Mouse (Mus musculus) activated CD4-positive, CD25-positive, alpha-beta regulatory T cell, adult 4 months (primary cell): ENCODE results near the gene Myl12a. TPM values are rescaled to one million over a fixed set of nuclear protein-coding genes. Genes with fewer than 3 reads are reported as not detected.

Source experiments
- ATAC-seq: one replicate; pipeline ENCODE4 v1.8.0; 2017
- polyA plus RNA-seq, 2 experiments: library from polyadenylated mRNA; unstranded; fragments of 100-300 nt; shearing (Covaris generic); gene quantifications; one replicate each; pipeline ENCODE4 v1.2.1; 2017

The Myl12a gene
- polyA plus RNA-seq, 2 experiments from 2014 or later, result 693 to 929 TPM

DNA sequence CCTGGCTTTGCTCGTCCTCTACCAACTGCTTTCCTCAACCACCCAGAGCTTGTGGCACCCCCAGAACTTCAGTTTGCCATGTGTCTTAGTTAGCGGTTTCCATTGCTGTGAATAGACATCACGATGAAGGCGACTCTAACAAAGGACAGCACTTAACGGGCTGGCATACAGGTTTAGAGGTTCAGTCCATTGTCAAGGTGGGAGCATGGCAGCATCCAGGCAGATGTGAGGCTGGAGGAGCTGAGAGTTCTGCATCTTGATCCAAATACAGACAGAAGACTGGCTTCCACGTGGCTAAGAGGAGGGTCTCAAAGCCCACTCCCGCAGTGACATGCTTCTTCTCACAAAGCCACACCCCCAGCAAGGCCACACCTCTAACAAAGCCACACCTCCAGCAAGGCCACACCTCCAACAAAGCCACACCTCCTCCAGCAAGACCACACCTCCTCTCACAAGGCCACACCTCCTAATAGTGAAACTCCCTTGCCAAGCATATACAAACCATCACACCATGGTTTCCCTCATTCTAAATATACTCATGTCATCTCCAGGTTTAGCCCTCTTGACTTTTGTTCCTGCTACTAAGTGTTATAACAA is 8.1 kb upstream of the Myl12a start:
- ATAC-seq, result no peak

DNA sequence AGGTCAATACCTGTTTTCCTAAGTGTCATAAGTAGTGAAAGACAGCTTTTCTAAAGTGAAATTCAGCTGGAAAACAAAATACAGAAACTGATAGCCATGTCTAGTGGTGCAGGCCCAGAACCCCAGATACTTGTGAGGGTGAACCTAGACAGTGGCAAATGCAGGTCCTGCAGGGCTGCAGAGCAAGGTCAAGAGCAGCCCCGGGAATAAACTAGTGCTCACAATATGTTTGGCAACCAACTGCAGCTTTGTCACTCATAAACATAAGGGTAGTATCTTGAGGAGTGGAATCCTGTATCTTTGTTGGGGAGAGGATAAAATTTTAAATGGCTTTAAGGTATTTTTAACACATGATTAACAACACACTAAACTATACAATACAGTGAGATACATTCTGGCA is 7.1 kb upstream of the Myl12a start:
- ATAC-seq, result no peak

DNA sequence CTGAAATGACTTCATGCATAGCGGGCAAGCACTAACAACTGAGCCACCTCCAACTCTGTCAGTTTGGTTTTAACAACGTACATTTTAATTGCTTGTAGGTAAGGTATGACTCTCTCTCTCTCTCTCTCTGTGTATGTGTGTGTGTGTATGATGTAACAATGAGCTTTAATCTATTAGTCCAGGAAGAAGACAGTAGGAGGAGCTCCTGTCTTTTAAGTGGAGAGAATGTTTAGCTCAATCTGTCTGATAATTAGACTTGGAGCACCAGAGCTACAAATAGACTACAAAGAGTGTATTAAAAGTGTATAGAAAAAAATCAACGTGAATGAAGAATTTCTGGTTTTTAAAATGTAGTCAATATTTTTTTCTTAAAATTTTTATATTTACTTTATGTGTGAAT is 6.0 kb upstream of the Myl12a start:
- no peak for ATAC-seq

DNA sequence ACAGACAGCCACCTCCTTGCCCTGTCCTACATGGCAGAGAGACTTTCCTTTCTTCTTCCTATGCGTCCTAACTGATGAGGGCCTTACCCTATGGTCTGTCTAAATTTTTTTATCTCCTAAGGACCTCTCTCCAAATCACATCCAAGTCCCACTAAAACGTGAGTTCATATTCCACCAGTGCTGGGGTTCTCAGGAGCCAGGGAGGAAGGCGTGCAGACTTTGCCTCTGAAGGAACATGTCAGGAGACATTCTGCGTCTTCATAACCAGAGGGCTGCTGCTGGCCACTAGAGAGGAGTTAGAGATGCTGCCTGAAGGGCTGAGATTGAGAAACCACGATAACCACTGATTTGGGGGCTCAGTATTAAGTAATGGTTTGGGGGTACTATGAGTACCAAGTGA is 4.3 kb upstream of the Myl12a start:
- no peak for ATAC-seq

DNA sequence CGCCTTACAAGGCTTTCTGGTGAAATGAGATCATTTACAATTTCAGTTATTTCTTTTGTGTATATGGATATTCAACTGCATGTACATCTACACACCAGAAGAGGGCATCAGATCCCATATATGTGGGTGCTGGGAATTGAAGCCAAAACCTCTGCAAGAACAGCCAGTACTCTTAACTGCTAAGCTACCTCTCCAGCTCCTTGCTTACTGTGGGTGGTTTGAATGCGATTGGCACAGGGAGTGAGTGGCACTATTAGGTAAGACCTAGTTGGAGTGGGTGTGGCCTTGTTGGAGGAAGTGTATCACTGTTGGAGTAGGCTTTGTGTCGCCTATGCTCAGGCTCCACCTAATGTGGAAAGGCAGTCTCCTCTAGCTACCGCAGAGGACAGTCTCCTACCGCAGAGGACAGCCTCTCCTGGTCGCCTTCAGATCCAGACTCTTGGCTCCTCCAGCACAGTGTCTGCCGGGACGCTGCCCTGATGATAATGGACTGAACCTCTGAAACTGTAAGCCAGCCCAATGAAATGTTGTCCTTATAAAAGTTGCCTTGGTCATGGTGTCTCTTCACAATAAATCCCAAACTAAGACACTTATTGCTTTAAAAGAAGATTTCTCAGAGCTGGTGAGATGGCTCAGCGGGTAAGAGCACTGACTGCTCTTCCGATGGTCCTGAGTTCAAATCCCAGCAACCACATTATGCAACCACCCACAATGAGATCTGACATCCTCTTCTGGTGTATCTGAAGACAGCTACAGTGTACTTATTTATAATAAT is 1.7 kb upstream of the Myl12a start:
- no peak for ATAC-seq

DNA sequence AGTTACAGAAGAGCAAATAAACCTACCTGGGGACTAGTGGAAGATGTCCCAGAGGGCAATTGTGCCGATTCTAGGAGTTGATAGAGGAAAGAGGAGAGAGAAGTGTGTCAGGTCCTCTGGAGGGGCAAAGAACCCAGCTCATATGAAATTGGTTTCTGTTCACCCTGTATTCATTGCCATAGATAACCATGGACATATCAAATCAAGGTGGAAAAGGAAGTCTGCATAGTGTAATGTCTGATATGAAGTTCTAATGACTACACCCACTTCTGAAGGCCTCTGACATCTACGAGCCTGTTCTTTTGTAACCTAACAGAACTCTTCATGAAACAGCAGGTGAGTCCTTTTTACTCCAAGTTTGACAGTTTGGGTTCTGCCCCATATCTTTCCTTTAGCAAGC is 1.0 kb upstream of the Myl12a start:
- ATAC-seq, result no peak

DNA sequence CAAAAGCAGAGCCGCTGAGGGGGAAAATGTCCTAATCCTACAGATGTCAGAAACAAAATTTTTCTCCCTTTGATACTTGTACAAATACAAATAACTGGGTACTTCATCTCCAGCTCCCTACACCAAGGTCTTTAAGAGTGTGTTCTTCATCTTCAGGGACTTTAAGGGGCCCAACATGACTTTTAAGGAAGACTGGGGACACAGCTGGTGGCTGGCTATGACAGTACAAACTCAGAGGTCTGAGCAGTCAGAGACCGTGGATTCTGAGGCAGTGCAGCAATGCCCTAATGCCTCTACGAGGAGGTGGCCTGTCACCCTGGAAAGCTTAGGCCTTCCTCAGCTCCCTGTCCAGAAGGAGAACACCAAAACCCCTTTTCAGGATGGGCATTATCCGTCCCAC is 434 bp upstream of the Myl12a start:
- no peak for ATAC-seq

DNA sequence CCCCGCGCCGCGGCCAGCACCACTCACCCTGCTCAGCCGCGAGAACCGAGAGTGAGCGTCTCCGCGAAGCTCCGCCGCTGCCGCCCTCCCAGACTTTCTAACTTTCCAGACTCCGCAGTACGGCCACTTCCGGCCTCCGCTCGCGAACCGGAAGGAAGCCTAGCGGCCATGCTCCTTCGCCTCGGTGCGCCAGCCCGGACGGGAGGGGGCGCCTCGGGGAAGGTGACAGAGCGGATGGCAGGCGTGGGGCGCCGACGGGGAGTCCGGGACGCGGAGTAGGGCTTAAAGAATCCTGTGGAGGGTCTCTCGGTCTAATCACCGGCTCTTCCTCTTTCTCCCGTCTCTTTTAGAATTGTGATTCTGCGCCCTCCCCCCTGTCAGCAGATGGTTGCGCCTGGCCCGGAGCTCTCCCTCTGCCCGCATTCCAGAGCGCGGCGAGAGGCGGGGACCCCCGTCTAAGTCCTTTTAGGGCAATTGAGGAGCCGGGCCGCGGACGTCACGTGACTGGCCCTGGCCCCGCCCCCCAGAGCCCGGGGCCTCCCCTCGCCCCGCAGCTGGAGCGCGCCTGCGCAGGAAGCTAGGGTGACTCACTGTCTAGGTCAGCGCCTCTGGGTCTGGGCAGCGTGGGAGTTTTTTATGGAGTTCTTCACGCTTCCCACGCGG is 466 bp downstream of the Myl12a start, which contains the start of gene Myom1:
TSS of gene Myom1 (plus strand) at position 553 of the 663 bp plus-strand sequence.
- peak; percentile 84 for ATAC-seq

DNA sequence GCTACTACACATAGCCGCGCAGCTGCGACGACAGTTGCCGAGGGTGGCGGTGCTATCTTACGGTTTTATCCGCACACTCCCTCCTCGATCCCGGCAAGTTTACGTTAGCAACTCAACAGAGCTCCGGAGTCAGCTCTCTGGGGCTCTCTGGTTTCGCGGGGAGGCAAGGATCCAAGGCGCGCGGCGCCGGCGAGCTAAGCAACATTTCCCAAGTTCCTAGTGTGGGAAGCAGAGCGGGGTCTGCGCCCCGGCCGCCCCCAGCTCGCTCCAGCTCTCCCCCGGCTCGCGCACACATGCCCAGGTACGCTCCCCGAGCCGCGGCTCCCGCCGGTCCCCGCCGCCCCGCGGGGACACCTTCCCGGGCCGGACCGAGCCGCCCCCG is 988 bp downstream of the Myl12a start:
- peak; percentile 13 for ATAC-seq

DNA sequence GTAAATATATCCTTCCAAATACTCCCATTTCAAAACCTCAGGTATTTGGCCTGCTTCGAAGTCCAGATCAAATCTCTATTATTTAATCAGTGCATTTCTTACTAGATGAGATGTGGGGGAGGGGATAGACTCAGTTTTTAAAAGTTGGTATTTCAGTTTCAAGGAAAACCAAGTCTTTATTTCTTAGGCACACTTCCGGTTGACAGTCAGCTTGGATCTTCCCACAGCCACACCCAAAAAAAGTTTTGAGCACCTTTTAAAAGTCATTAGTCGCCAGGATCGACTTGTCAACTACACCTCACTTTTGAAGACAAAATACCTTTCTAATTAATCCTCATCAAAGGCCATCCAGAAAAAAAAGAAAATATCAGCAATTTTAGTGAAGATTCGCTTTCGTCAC is 1.6 kb downstream of the Myl12a start:
- no peak for ATAC-seq

DNA sequence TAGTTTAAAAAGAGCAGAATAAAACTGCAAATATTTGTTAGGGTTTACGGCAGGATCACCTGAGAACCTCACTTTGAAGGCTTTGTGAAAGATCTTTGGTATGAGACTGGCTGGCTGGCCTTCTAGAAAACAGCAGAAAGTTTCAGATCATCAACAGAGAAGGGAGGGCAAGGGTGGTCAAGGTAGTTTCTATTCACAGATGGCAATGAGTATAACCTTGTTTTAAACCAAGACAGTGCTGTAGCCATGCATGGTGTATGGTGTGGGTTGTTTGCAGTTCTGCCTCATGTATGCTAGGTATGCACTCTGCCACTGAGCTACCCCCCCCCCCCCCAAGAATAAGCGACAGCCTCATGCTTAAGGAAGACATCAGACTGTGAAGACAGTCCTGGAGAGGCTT is 2.4 kb downstream of the Myl12a start:
- no peak for ATAC-seq

DNA sequence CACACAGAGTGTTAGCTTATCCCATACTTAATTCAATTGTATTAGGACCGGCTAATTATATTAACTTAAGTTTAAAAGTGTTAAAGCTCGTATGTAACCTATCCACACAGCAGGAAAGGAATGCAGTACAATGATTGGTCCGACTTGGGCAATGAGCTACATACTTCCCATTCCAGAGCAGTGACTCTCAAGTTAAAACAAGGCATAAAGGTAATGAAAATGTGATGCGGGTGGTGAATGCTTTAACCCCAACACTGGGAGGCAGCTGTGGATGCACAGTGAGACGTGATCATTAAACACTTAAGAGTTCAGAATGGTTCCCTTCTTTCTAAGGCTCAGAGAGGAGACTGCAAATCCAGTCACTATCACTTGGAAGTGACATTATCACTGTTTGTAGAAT is 3.5 kb downstream of the Myl12a start:
- no peak for ATAC-seq

DNA sequence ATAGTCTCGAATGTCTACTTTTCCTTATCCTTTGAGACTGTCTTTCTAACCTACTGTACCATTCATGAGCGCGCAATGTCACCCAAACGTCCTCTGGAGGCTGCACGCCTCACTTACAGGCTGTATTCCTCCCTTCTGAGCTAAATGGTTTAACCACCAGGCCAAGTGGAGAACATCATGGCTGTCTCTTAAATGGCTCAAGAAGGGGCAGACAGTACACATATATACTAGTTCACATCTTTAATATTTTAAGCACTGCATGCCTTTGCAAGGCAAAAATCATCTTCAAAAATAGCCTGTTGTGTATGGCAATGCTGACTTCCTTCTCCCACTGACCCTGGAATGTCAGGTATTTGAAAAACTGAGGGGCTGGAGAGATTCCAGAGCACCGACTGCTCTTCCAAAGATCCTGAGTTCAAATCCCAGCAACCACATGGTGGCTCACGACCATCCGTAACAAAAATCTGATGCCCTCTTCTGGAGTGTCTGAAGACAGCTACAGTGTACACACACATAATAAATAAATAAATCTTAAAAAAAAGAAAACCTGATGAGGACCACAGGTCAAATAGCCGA is 4.2 kb downstream of the Myl12a start:
- ATAC-seq, result no peak

DNA sequence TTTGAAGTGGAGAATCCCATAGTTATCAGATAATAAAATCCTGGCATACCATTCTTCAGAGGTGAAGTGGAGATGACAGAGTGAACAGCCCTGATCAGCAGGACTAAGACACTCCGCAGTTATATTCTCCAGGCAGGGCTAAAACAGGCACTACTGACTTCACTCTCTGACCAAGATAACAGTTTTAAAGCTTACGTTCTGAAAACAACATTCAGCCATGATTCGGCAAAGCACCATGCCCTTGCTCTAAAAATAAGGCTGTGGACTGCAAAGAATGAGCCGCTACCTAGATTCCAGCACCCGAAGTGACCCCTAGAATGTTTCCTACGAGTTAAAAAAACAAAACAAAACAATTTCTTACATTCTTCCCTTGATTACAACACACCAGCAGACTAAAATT is 4.8 kb downstream of the Myl12a start:
- ATAC-seq, result no peak

DNA sequence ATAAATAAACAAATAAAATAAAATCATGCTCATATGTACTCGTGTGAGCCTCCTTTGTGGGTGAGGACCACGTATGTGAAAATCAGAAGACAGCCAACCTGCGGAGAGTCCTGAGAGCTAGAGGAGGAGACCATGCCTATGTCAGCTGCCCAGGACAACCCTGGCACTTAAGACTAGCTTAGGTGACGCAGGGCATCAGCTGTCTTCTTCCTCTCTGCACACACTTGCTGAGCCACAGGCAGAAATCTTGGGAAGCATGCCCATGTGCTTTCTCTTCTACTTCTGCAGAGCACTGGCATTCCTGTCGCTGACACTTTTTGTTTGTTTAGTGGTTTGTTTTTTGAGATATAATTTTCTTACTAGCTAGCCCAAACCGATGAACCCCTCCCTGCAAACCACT is 7.1 kb downstream of the Myl12a start:
- no peak for ATAC-seq

DNA sequence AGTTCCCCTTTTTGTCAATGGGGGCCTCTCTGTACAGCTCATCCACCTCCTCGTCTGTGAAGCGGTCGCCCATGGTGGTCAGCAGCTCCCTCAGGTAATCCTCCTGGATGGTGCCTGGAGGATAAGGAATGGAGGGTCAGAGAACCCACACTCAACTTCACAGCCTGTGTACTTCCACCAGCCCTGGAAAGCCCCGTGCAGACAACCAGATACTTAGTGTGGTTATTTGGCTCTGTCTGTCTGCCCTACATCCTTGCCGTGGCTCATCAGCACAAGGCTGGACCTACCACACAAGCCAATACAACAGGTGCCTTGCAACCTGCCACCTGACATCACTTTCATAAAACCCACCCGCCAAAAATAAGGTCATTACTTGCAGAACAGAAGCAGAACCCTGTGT is 8.0 kb downstream of the Myl12a start:
- ATAC-seq, result no peak

DNA sequence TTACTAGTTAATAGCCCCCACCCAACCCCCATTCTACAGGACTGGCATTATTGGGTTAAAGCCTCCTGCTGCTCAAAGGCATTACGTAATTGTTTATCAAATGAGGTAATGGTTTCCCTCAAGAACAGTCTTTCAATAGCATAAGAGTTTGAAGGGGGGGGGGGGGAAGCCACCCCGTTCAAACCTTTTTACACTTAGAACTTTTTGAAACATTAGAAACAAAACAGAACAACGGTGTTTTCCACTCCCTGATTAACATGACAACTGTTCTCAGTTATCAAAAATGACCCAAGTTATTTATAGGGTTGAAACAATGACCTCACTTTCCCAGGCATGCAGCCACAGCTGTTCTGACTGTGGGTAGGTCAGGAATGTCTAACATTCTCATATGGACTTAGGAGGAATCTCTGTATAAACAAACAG is 9.3 kb downstream of the Myl12a start:
- no peak for ATAC-seq

DNA sequence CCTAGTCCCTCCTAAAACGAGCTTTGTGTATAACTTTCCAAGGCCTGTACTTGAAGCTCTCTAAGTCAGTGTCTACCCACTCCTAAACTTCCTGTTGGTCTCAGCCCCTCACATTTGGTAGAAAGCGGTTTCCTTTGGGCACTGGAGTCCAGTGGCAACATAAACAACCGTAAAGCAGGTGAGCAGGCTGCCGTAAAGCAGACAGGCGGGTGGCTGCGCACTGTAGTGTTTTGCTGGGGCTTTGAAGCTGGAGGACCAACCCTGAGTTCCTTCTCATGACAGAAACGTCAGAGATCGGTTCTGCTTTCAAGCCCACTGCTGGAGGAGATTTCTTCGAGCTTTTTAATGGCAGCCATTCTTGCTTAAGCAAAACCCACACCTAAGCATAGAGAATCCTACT is 10.0 kb downstream of the Myl12a start:
- no peak for ATAC-seq

DNA sequence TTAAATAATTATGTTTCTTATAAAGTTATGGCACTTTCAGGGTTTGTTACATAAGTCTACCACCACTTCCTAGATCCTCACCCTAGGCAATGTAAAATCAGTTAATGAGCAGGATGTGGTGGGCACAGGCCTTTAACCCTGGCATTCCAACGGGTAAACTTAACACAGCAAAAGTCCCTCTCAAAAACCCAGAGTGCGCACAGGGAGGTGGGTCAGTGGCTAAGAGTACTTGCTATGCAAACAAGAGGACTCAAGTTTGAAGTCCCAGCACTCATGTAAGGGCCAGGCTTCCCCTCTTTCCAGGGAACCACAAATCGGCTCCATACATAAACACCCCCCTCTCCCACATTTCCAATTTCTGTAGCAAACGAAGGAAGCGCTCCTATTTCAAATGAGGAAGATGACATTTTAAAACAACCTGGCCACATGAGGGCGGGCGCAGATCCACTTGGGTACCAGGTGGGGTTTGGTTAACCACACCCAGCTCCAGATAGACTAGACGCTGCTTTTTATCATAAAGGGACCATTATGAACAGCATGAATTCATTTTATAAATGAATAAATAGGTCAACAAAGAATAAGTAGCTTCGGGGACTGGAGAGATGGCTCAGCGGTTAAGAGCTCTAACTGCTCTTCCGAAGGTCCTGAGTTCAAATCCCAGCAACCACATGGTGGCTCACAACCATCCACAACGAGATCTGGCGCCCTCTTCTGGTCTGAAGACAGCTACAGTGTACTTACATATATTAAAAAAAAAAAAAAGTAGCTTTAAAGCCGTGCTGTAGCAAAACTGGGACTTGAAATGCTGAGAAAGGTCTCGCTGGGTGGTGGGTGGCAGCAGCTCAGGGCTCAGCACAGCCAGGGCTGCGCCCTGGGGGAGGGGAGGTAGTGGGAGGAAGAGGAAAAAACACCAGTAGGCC is 10.7 kb downstream of the Myl12a start:
- ATAC-seq, result no peak

DNA sequence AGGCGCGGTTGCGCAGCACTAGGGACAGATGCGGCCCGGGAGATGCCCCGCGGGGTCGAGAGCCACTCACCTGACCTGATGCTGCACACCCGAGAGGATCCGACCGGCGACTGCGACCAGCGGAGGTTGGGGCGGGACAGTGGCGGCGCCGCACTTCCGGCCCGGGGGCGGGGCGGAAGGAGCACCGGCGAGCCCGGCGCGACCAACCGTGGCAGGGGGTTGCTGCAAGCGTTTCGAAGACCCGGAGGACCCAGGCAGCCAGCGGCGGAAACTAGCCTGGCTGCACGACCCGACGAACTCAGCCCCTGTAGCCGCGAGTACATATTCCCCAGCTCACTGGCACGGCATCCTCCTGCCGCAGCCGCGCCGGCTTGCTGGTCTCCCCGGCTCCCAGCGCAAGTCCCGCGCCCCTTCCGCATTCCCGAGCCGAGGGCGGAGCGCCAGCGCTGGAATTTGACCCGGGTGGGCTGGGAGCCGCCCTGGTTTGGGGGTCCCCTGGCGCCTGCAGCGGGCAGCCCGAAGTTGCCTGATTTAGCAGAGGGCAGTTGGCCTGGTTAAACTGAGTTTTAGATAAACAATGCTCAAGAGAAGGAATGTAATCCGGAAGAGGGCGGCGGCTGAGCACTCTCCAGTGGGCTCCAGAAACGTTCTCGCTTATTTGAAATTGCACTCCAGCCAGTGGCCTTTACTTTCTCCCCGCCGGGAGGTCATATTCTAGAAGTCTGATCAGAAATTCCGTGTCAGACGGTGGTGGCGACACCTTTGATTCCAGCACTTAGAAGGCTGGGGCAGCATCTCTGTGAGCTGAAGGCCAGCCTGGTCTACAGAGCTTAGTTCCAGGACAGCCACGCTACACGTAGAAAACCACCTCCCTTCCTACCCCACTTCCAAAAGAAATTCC is 12.0 kb downstream of the Myl12a start:
- ATAC-seq, result peak; percentile 53

DNA sequence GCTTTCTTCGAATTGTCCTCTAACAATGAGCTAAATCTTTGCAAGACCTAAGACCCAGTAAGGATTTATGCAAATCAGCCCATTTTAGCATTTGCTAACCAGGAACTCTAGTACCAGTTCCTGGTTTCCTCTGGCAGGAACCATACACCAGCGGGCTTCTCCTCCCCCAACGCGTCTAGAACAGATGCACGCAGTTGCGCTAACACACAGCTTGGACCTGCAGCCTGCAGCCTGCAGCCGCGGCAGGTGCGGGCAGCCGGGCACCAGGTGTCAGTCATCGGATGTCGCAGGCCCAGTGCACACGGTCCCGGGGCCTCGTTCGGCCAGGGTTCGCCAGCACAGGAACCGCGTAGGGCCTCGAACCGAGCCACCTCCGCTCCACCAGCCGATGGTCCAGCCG is 12.7 kb downstream of the Myl12a start:
- ATAC-seq, result peak; percentile 22

DNA sequence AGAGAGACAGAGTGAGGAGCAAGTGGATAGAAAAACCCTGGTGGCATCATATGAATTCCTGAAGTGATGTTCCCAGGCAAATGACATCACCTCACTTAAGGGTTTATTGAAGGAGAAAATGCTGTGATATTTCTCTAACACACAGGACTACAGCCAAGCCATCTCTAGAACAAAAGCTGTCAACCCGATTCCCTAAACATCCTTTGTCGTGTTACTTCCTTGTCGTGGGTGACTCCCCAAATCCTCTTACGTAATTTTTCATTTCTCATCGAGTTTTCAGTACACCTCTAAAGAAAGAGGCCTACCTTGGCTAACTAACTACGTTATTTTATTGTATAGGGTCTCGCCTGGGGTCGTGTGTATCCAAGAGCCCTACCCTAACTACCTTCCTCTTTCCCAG is 13.2 kb downstream of the Myl12a start:
- ATAC-seq, result no peak
